Comparison of ENCODE assay signal across 13 mouse cellular contexts in the genomic region with DNA sequence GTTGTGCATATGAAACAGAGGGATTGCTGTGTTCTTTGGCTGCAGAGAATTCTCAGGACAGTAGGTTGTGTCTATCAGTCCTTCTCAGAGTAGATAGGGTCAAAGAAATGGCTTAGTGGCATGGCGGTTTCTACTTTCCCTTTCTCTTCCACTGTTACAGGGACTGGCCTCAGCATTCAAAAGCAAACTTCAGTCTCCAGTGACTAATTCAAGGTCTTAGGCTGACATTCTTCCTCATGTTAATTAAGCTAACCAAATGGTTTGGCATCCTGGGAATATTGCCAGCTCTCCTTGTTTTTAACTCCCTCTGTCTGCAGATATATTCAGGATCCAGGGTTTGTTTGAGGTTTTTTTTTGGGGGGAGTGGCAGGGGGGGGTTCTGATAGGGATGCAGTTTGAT.
DNase-seq lines count a peak whose midpoint lies in the region.
"Had no signal": no experiment of that assay in that cellular context is flagged by ENCODE, and none has a peak within 500 bp of the region (broad histone marks: within the 10 kb centered on the region; RNA-seq: fewer than 3 reads in every experiment).

No protein-coding gene starts in this region.

- intact Hi-C loops in gastrocnemius, postnatal 14 days (cut with DNase I; ENCODE audit: low total_unique reads), result no loop called here

- DNase-seq in cerebellum, postnatal 10 days, result peak; percentile 16 to 38
- no peak for DNase-seq in cerebellum, postnatal 4 days (ENCODE audit: low spot score in 2 of 2)
- DNase-seq in kidney, adult 9 months, result peak; percentile 46
- DNase-seq in kidney, postnatal 10 days, result no peak
- DNase-seq in 3T3-L1 (ENCODE audit: low read depth, low spot score), result peak; percentile 32
- peak; percentile 26 for DNase-seq in adrenal gland, postnatal 10 days
- DNase-seq in gastrocnemius, postnatal 14 days, result no peak
- DNase-seq in lung, postnatal 4 days, result no peak
- DNase-seq: B cell, adult 2 months; cerebellum, adult 18-20 months; embryo, embryonic 11 days; gastrocnemius, postnatal 25 days; thymus, postnatal 25 days had no signal

Comparison
In these comparisons a context has a peak if more than half of its experiments do, and no peak if none do; other contexts are left out.
1. DNase-seq: peak in cerebellum, postnatal 10 days (2 of 2), kidney, adult 9 months (single experiment), 3T3-L1 (single experiment) and adrenal gland, postnatal 10 days (single experiment); none in cerebellum, postnatal 4 days (0 of 2), kidney, postnatal 10 days (single experiment), gastrocnemius, postnatal 14 days (single experiment) and lung, postnatal 4 days (0 of 2).